Mouse (Mus musculus): Measurements from ENCODE around the gene Hoxc11. TPM values are rescaled to one million over a fixed set of nuclear protein-coding genes. Genes with fewer than 3 reads are reported as not detected.

Gene Hoxc11
- total and polyA plus RNA-seq, 3 experiments = not detected

- H3K36me3 ChIP-seq (ENCODE audit: control insufficient read depth in 1 of 2, insufficient read depth in 2 of 2, low read length in 2 of 2) = peaks cover 0 to 8% of the 10 kb centered on the region in 2 experiments; a peak in 3 of 4 replicates
- no peaks in the 10 kb centered on the region for H3K9me3 ChIP-seq (replicated peaks; ENCODE audit: insufficient read depth, low read length)
- peaks cover 18% of the 10 kb centered on the region for H3K79me2 ChIP-seq (ENCODE audit: control insufficient read depth, insufficient read depth, low read length, poor library complexity)
- H3K27me3 ChIP-seq (ENCODE audit: control insufficient read depth in 1 of 2, insufficient read depth in 2 of 2, low read length in 2 of 2) = no peaks in the 10 kb centered on the region
- H3K9ac ChIP-seq (ENCODE audit: control insufficient read depth, low read depth, low read length, poor library complexity, severe bottlenecking) = no peak overlapping the region
- no peak overlapping the region for H3K27ac ChIP-seq (ENCODE audit: control insufficient read depth, low read depth, low read length)
- TF ChIP-seq RCOR1 (IDR thresholded peaks at IDR 0.05; ENCODE audit: low read depth, low read length) (no peak), NRF1 (IDR thresholded peaks at IDR 0.05; ENCODE audit: insufficient read depth, low read depth, low read length, poor library complexity, severe bottlenecking) (no peak)
- H3K4me3 ChIP-seq (ENCODE audit: control insufficient read depth in 1 of 2, insufficient read depth in 1 of 2, low read depth in 2 of 2, low read length in 2 of 2) = no peak overlapping the region
- H3K4me1 ChIP-seq (ENCODE audit: control insufficient read depth in 1 of 2, insufficient read depth in 2 of 2, low read length in 2 of 2) = peaks cover under 1 to 10% of the 10 kb centered on the region in 2 experiments
- no peak for DNase-seq (ENCODE audit: low read depth, low spot score)
Measured at GRCm38 (mm10) chr15:102984521-102984920, 30.3 kb downstream of the Hoxc11 start.

DNA sequence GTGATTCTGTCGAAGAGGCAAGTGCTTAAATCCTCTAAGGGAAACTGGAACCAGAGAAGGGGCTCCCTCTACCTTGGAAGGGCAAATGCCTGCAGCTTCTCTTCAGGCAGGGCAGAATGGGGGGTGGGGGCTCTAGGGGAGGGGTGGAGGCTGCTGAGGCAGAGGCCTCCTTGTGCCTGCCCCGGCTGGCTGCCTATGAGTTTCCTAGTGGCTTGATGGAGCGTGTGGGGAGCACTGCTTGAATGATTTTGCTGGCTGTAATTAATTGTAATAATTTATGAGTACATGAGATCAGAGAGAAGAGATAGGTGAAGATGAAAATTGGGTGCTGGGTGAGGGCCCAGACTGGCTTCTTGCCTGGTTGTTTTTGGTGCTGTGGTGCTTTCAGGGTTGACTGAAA is 30.7 kb downstream of the Hoxc11 start:
- H3K79me2 ChIP-seq (ENCODE audit: control insufficient read depth, insufficient read depth, low read length, poor library complexity) = peaks cover 14% of the 10 kb centered on the region
- TF ChIP-seq ZKSCAN1 (IDR thresholded peaks at IDR 0.05; ENCODE audit: low read depth, low read length) (no peak), MYB (IDR thresholded peaks at IDR 0.05; ENCODE audit: low read depth, low read length) (no peak), POLR2AphosphoS2 (IDR thresholded peaks at IDR 0.05; ENCODE audit: low read length) (no peak), NELFE (IDR thresholded peaks at IDR 0.05; ENCODE audit: low read depth, low read length) (no peak), POLR2A (IDR thresholded peaks at IDR 0.05; ENCODE audit: control insufficient read depth in 1 of 2, insufficient read depth in 1 of 2, low read depth in 1 of 2, low read length in 2 of 2, poor library complexity in 1 of 2) (no peak; a peak in 1 of 4 replicates), ETS1 (IDR thresholded peaks at IDR 0.05; ENCODE audit: low read depth, low read length) (no peak), EP300 (IDR thresholded peaks at IDR 0.05; ENCODE audit: low read depth in 1 of 2, low read length in 2 of 2) (no peak), POLR2AphosphoS5 (IDR thresholded peaks at IDR 0.05; ENCODE audit: borderline replicate concordance, low read depth, low read length) (no peak)
- no peak overlapping the region for H3K9ac ChIP-seq (ENCODE audit: control insufficient read depth, low read depth, low read length, poor library complexity, severe bottlenecking)
- H3K4me3 ChIP-seq (ENCODE audit: control insufficient read depth in 1 of 2, insufficient read depth in 1 of 2, low read depth in 2 of 2, low read length in 2 of 2) = no peak overlapping the region
- peaks cover 0 to 4% of the 10 kb centered on the region in 2 experiments; a peak in 2 of 4 replicates for H3K36me3 ChIP-seq (ENCODE audit: control insufficient read depth in 1 of 2, insufficient read depth in 2 of 2, low read length in 2 of 2)
- no peak overlapping the region for H3K27ac ChIP-seq (ENCODE audit: control insufficient read depth, low read depth, low read length)
- no peaks in the 10 kb centered on the region for H3K27me3 ChIP-seq (ENCODE audit: control insufficient read depth in 1 of 2, insufficient read depth in 2 of 2, low read length in 2 of 2)
- H3K4me1 ChIP-seq (ENCODE audit: control insufficient read depth in 1 of 2, insufficient read depth in 2 of 2, low read length in 2 of 2) = peaks cover 0 to 6% of the 10 kb centered on the region in 2 experiments; a peak in 2 of 4 replicates
- no peak for DNase-seq (ENCODE audit: low read depth, low spot score)
- no peaks in the 10 kb centered on the region for H3K9me3 ChIP-seq (replicated peaks; ENCODE audit: insufficient read depth, low read length)

- Histone ChIP-seq H3K4me1 (ENCODE audit: control insufficient read depth in 1 of 2, insufficient read depth in 2 of 2, low read length in 2 of 2) (0 out of 4 replicates have a peak, but pooled peaks cover 0 to 4% of the 10 kb centered on the region in 2 experiments), H3K9me3 (replicated peaks; ENCODE audit: insufficient read depth, low read length) (no peaks in the 10 kb centered on the region)
- TF ChIP-seq CTCF (IDR thresholded peaks at IDR 0.05 in 2 of 3, conservative IDR thresholded peaks at IDR 0.05 in 1 of 3; ENCODE audit: control insufficient read depth in 1 of 3, insufficient read depth in 1 of 3, low read depth in 2 of 3, low read length in 3 of 3, poor library complexity in 1 of 3, severe bottlenecking in 1 of 3) (peak; percentile 85 to 99 (median 98)), POLR2A (IDR thresholded peaks at IDR 0.05; ENCODE audit: control insufficient read depth in 1 of 2, insufficient read depth in 1 of 2, low read depth in 1 of 2, low read length in 2 of 2, poor library complexity in 1 of 2) (no peak), JUND (IDR thresholded peaks at IDR 0.05; ENCODE audit: low read depth, low read length) (no peak), ETS1 (IDR thresholded peaks at IDR 0.05; ENCODE audit: low read depth, low read length) (no peak), SIN3A (IDR thresholded peaks at IDR 0.05; ENCODE audit: low read length) (no peak; the same call in 1 of the 2 replicates), USF2 (IDR thresholded peaks at IDR 0.05; ENCODE audit: borderline replicate concordance in 1 of 2, insufficient read depth in 1 of 2, low read depth in 1 of 2, low read length in 2 of 2) (no peak), MXI1 (IDR thresholded peaks at IDR 0.05; ENCODE audit: low read depth, low read length) (no peak), SMC3 (IDR thresholded peaks at IDR 0.05; ENCODE audit: low read depth, low read length) (peak; percentile 98), TAL1 (IDR thresholded peaks at IDR 0.05; ENCODE audit: low read length) (no peak), TBP (IDR thresholded peaks at IDR 0.05; ENCODE audit: low read depth, low read length) (no peak), NRF1 (IDR thresholded peaks at IDR 0.05; ENCODE audit: insufficient read depth, low read depth, low read length, poor library complexity, severe bottlenecking) (no peak), KAT2A (conservative IDR thresholded peaks at IDR 0.05; ENCODE audit: low read depth, low read length) (no peak), HCFC1 (IDR thresholded peaks at IDR 0.05; ENCODE audit: low read depth, low read length) (0 out of 2 replicates have a peak, but pooled peaks have one; percentile 18), MYC (IDR thresholded peaks at IDR 0.05; ENCODE audit: low read depth, low read length) (no peak), MYB (IDR thresholded peaks at IDR 0.05; ENCODE audit: low read depth, low read length) (no peak), ELF1 (IDR thresholded peaks at IDR 0.05; ENCODE audit: low read depth, low read length) (no peak), RAD21 (IDR thresholded peaks at IDR 0.05; ENCODE audit: low read depth, low read length) (peak; percentile 97)
Measured at GRCm38 (mm10) chr15:102987124-102987833, 33.1 kb downstream of the Hoxc11 start.

More at GRCm38 (mm10) chr15:102987124-102987833, 33.1 kb downstream of the Hoxc11 start:
- Histone ChIP-seq H3K4me3 (ENCODE audit: control insufficient read depth in 1 of 2, insufficient read depth in 1 of 2, low read depth in 2 of 2, low read length in 2 of 2) (no peak overlapping the region), H3K36me3 (ENCODE audit: control insufficient read depth in 1 of 2, insufficient read depth in 2 of 2, low read length in 2 of 2) (peaks cover 0 to 3% of the 10 kb centered on the region in 2 experiments; a peak in 2 of 4 replicates), H3K27me3 (ENCODE audit: control insufficient read depth in 1 of 2, insufficient read depth in 2 of 2, low read length in 2 of 2) (no peaks in the 10 kb centered on the region), H3K79me2 (ENCODE audit: control insufficient read depth, insufficient read depth, low read length, poor library complexity) (no peaks in the 10 kb centered on the region), H3K27ac (ENCODE audit: control insufficient read depth, low read depth, low read length) (no peak overlapping the region), H3K9ac (ENCODE audit: control insufficient read depth, low read depth, low read length, poor library complexity, severe bottlenecking) (peak overlapping the region; percentile 48)
- peak; percentile 90 for DNase-seq (ENCODE audit: low read depth, low spot score)
